Comparison of ENCODE assay signal across 18 mouse cellular contexts in the genomic region with DNA sequence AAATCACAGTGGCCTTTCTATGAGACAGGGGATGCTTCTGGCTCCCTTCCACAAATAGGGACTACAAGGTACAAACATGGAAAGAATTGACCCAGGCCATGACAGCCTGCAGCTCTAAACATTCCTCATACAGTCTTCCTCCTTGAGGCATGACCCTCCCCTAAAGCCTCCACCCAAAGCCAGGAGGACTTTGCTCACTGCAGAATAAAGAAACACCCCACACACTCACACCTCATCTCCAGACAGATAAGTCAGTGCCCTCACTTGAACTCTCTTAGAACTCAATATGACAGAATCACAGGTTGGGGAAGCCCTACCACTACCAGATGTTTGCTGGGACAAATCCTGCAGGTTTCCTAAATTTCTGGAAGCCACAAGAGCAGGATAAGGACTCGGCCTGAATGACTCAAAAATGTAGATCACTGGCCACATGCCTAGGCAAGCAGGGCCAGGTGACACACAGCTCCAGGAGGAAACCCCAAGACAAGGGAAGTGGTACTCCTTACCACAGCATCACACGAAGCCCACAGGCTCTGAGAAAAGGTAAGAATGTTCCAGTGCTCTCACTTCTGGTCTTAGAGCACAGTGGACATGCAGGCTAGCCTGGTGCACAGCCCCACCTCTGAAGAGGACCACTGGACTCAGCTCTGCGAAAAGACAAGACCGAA.
DNase-seq lines count a peak whose midpoint lies in the region; ATAC-seq lines count a peak whose summit lies in the region.
"Had no signal": no experiment of that assay in that cellular context is flagged by ENCODE, and none has a peak within 500 bp of the region (broad histone marks: within the 10 kb centered on the region; RNA-seq: fewer than 3 reads in every experiment).

No protein-coding gene starts in this region.

- peak; percentile 33 for DNase-seq in 3134 (ENCODE audit: extremely low read depth, insufficient read length, low spot score)
- DNase-seq in CD4-positive helper T cell, adult 2 months (ENCODE audit: low read depth, low spot score), result peak; percentile 19
- DNase-seq in gastrocnemius, postnatal 36 days, result no peak
- no peak for DNase-seq in kidney, adult 8-10 months
- no peak for DNase-seq in cerebellum, adult 8-10 months
- DNase-seq: gastrocnemius, postnatal 14 days; kidney, postnatal 10 days; liver, postnatal 0 days; lung, postnatal 10 days; right cerebral cortex, postnatal 14 days had no signal

- peaks cover 100% of the 10 kb centered on the region for H3K4me1 ChIP-seq in megakaryocyte, embryonic 14.5 days
- H3K4me1 ChIP-seq: midbrain, embryonic 15.5 days had no signal

- intact Hi-C loops in gastrocnemius, postnatal 36 days (cut with DNase I), result no loop called here

- ATAC-seq in hematopoietic stem cell, adult 5-6 weeks (replicated peaks in 1 of 2; ENCODE audit: insufficient read depth in 1 of 2, low FRiP score in 2 of 2, low TSS enrichment in 1 of 2, low read depth in 1 of 2, poor library complexity in 2 of 2, severe bottlenecking in 2 of 2), result peak; percentile 20 to 41; a peak in 2 of 4 replicates
- ATAC-seq: forebrain, embryonic 14.5 days; liver, postnatal 0 days; midbrain, embryonic 15.5 days had no signal

- H3K36me3 ChIP-seq in megakaryocyte, embryonic 14.5 days (replicated peaks; ENCODE audit: low read length), result peaks cover 80% of the 10 kb centered on the region
- H3K36me3 ChIP-seq: embryonic facial prominence, embryonic 13.5 days; limb, embryonic 15.5 days; midbrain, embryonic 15.5 days; neural tube, embryonic 15.5 days; stomach, embryonic 15.5 days had no signal

- peak overlapping the region; percentile 29 for H3K4me3 ChIP-seq in megakaryocyte, embryonic 14.5 days (replicated peaks)
- H3K4me3 ChIP-seq: embryonic facial prominence, embryonic 13.5 days; limb, embryonic 15.5 days; midbrain, embryonic 15.5 days; neural tube, embryonic 15.5 days; stomach, embryonic 15.5 days had no signal

- H3K27me3 ChIP-seq in megakaryocyte, embryonic 14.5 days (replicated peaks), result no peaks in the 10 kb centered on the region
- H3K27me3 ChIP-seq: embryonic facial prominence, embryonic 13.5 days; midbrain, embryonic 15.5 days; neural tube, embryonic 15.5 days had no signal

- no peaks in the 10 kb centered on the region for H3K9me3 ChIP-seq in megakaryocyte, embryonic 14.5 days
- H3K9me3 ChIP-seq: embryonic facial prominence, embryonic 13.5 days; limb, embryonic 15.5 days; midbrain, embryonic 15.5 days; neural tube, embryonic 15.5 days; stomach, embryonic 15.5 days had no signal

Comparison
In these comparisons a context has a peak if more than half of its experiments do, and no peak if none do; other contexts are left out.
1. DNase-seq: peak in 3134 (single experiment) and CD4-positive helper T cell, adult 2 months (single experiment); none in gastrocnemius, postnatal 36 days (0 of 2), kidney, adult 8-10 months (0 of 2) and cerebellum, adult 8-10 months (single experiment).